Mouse (Mus musculus) C2C12 (cell line): ENCODE results near the gene Park7. TPM values are rescaled to one million over a fixed set of nuclear protein-coding genes. Genes with fewer than 3 reads are reported as not detected.

Experiments
- H3K27me3 ChIP-seq: one replicate; pipeline ENCODE4 v1.6.1; 2011; ENCODE audit not compliant: control insufficient read depth, insufficient read depth, insufficient read length
- H3K36me3 ChIP-seq: one replicate; pipeline ENCODE4 v1.6.1; 2011; ENCODE audit not compliant: control insufficient read depth, insufficient read depth
- H3K4me3 ChIP-seq: one replicate; pipeline ENCODE4 v1.5.1; 2011; ENCODE audit warnings: mild to moderate bottlenecking, control low read depth; ENCODE audit not compliant: poor library complexity, insufficient read depth, severe bottlenecking
- H3K79me2 ChIP-seq: one replicate; pipeline ENCODE4 v1.6.1; 2011; ENCODE audit not compliant: control insufficient read depth, insufficient read depth
- H3K79me3 ChIP-seq: one replicate; pipeline ENCODE4 v1.6.1; 2011; ENCODE audit warnings: low read depth, control low read depth
- H3ac ChIP-seq: one replicate; pipeline ENCODE3; 2011; ENCODE audit warnings: low read depth; ENCODE audit not compliant: control insufficient read depth, insufficient read length
- CEBPB ChIP-seq: IDR thresholded peaks from one replicate; pipeline ENCODE4 v1.6.1; 2011; ENCODE audit warnings: low read depth, mild to moderate bottlenecking, control low read depth, moderate library complexity
- CTCF ChIP-seq: IDR thresholded peaks from one replicate; pipeline ENCODE4 v1.5.1; 2011; ENCODE audit not compliant: control insufficient read depth, insufficient read depth, insufficient read length
- FOSL1 ChIP-seq: IDR thresholded peaks from one replicate; pipeline ENCODE4 v1.8.0; 2011; ENCODE audit warnings: mild to moderate bottlenecking, low read length; ENCODE audit not compliant: poor library complexity, insufficient read depth, severe bottlenecking
- MAX ChIP-seq: IDR thresholded peaks from one replicate; pipeline ENCODE4 v1.6.1; 2011; ENCODE audit warnings: mild to moderate bottlenecking, control low read depth
- MYOD1 ChIP-seq: IDR thresholded peaks from one replicate; pipeline ENCODE4 v1.6.1; 2011; ENCODE audit warnings: low read depth; ENCODE audit not compliant: control insufficient read depth, insufficient read length
- MYOG ChIP-seq: IDR thresholded peaks from one replicate; pipeline ENCODE4 v1.6.1; 2011; ENCODE audit not compliant: control insufficient read depth, insufficient read length; ENCODE audit errors: extremely low read depth
- USF1 ChIP-seq: IDR thresholded peaks from one replicate; pipeline ENCODE4 v1.6.1; 2011; ENCODE audit warnings: low read depth, mild to moderate bottlenecking, control low read depth, moderate library complexity
- long read RNA-seq, 2 experiments: library from polyadenylated mRNA; unstranded; transcript quantifications; one replicate each; pipeline ENCODE4 v2.0.0; 2019 to 2020
- polyA plus RNA-seq: library from polyadenylated mRNA; unstranded; fragments of >200 nt; fragmentation: generic; extraction: Trizol; gene quantifications from one replicate; pipeline ENCODE4 v1.2.1, GENCODE M21; 2012; ENCODE audit warnings: missing spikeins

Park7 gene
- 323 TPM for polyA plus RNA-seq
- long read RNA-seq, experiment 1, transcript Park7-202 (7 exons, 919 nt) = minor isoform, 17 of 521 reads
- long read RNA-seq, experiment 1, transcript Park7-201 (7 exons, 908 nt) = major isoform, 370 of 521 reads
- long read RNA-seq, experiment 1, transcript Park7-204 (7 exons, 882 nt) = minor isoform, 23 of 521 reads
- long read RNA-seq, experiment 1, partial matches to known transcripts = 90 of 521 reads
- long read RNA-seq, experiment 1, other reads (novel, unspliced or antisense) = 21 of 521 reads
- long read RNA-seq, experiment 2, transcript Park7-201 (7 exons, 908 nt) = major isoform, 95 of 144 reads
- long read RNA-seq, experiment 2, transcript Park7-202 (7 exons, 919 nt) = minor isoform, 8 of 144 reads
- long read RNA-seq, experiment 2, partial matches to known transcripts = 5 of 144 reads
- long read RNA-seq, experiment 2, other reads (novel, unspliced or antisense) = 35 of 144 reads

GRCm38 (mm10) chr4:150914290-150914733 lies at the start of gene Park7, which contains the start of gene Tnfrsf9:
Park7 (minus strand) TSS chr4:150914437.
Tnfrsf9 (plus strand) TSS chr4:150914562.
- no peaks in the 10 kb centered on the region for H3K27me3 ChIP-seq
- TF ChIP-seq MAX = peak; percentile 63
- no peak for TF ChIP-seq CEBPB
- peak; percentile 49 for TF ChIP-seq CTCF
- no peaks in the 10 kb centered on the region for H3K36me3 ChIP-seq
- peaks cover 21% of the 10 kb centered on the region for H3K79me2 ChIP-seq
- H3K4me3 ChIP-seq = peak within 1 kb of the TSS; percentile 49
- peaks cover 3% of the 10 kb centered on the region for H3K79me3 ChIP-seq
- H3ac ChIP-seq = peak within 1 kb of the TSS; percentile 84

- Histone ChIP-seq H3K4me3 (no peak overlapping the region), H3K79me2 (no peaks in the 10 kb centered on the region), H3K36me3 (no peaks in the 10 kb centered on the region), H3K79me3 (no peaks in the 10 kb centered on the region), H3K27me3 (no peaks in the 10 kb centered on the region), H3ac (no peak overlapping the region)
- TF ChIP-seq FOSL1 (no peak), MYOD1 (no peak), USF1 (no peak), MAX (no peak), CTCF (no peak), CEBPB (no peak), MYOG (no peak)
These were observed 49.5 kb upstream of the Park7 start for GRCm38 (mm10) chr4:150963711-150964110.

GRCm38 (mm10) chr4:150962231-150962630 lies 48.0 kb upstream of the Park7 start:
- H3K79me3 ChIP-seq = no peaks in the 10 kb centered on the region
- H3K4me3 ChIP-seq = no peak overlapping the region
- TF ChIP-seq MYOG = no peak
- H3K79me2 ChIP-seq = no peaks in the 10 kb centered on the region
- H3ac ChIP-seq = no peak overlapping the region
- H3K27me3 ChIP-seq = no peaks in the 10 kb centered on the region
- H3K36me3 ChIP-seq = no peaks in the 10 kb centered on the region

- TF ChIP-seq USF1 (no peak), CEBPB (no peak), MAX (no peak), MYOG (no peak), MYOD1 (no peak), FOSL1 (no peak), CTCF (no peak)
- no peaks in the 10 kb centered on the region for H3K36me3 ChIP-seq
- no peaks in the 10 kb centered on the region for H3K79me3 ChIP-seq
- H3K79me2 ChIP-seq = no peaks in the 10 kb centered on the region
- no peak overlapping the region for H3K4me3 ChIP-seq
- H3K27me3 ChIP-seq = peaks cover 5% of the 10 kb centered on the region
- H3ac ChIP-seq = no peak overlapping the region
These were observed 44.3 kb upstream of the Park7 start for GRCm38 (mm10) chr4:150958536-150958935.

GRCm38 (mm10) chr4:150957106-150957458 lies 42.8 kb upstream of the Park7 start:
- Histone ChIP-seq H3K4me3 (no peak overlapping the region), H3ac (no peak overlapping the region), H3K79me3 (no peaks in the 10 kb centered on the region), H3K36me3 (no peaks in the 10 kb centered on the region), H3K27me3 (peaks cover 6% of the 10 kb centered on the region), H3K79me2 (no peaks in the 10 kb centered on the region)
- TF ChIP-seq USF1 (no peak), MYOD1 (no peak), MYOG (no peak), CTCF (no peak), MAX (no peak), CEBPB (no peak), FOSL1 (no peak)
